Mouse (Mus musculus) kidney, embryonic 15.5 days (tissue): ENCODE measurements around the gene Gfi1b. TPM values are rescaled to one million over a fixed set of nuclear protein-coding genes. Genes with fewer than 3 reads are reported as not detected.

Experiments
- ATAC-seq: fragments of 200-750 bp; cut with Nextera tagmentation; replicated peaks from 2 replicates; pipeline ENCODE4 v1.8.0; 2017; ENCODE audit warnings: moderate TSS enrichment; ENCODE audit not compliant: low FRiP score
- H3K27ac ChIP-seq: fragments of 300-500 bp; sonication (generic); 2 replicates; pipeline ENCODE4 v1.5.1; 2015; ENCODE audit warnings: mild to moderate bottlenecking, inconsistent platforms
- H3K27me3 ChIP-seq: fragments of 300-500 bp; sonication (generic); 2 replicates; pipeline ENCODE4 v1.6.1; 2015; ENCODE audit warnings: inconsistent platforms
- H3K36me3 ChIP-seq: fragments of 300-500 bp; sonication (generic); 2 replicates; pipeline ENCODE4 v1.6.1; 2015; ENCODE audit warnings: inconsistent platforms
- H3K4me1 ChIP-seq: fragments of 300-500 bp; sonication (generic); 2 replicates; pipeline ENCODE4 v1.6.1; 2015; ENCODE audit warnings: inconsistent platforms
- H3K4me2 ChIP-seq: fragments of 300-500 bp; sonication (generic); 2 replicates; pipeline ENCODE4 v1.6.1; 2015; ENCODE audit warnings: moderate library complexity, mild to moderate bottlenecking, inconsistent platforms
- H3K4me3 ChIP-seq: fragments of 300-500 bp; sonication (generic); replicated peaks from 2 replicates; pipeline ENCODE4 v1.5.1; 2015; ENCODE audit warnings: mild to moderate bottlenecking, inconsistent platforms
- H3K9ac ChIP-seq: fragments of 300-500 bp; sonication (generic); 2 replicates; pipeline ENCODE4 v1.6.1; 2015; ENCODE audit warnings: mild to moderate bottlenecking, inconsistent platforms
- H3K9me3 ChIP-seq: fragments of 300-500 bp; sonication (generic); replicated peaks from 2 replicates; pipeline ENCODE4 v1.6.1; 2016; ENCODE audit warnings: inconsistent platforms
- WGBS: fragments of 180-500 bp; shearing (Covaris S2); methylation state at CpG from one replicate; pipeline ENCODE4 v1.1.7; 2015; ENCODE audit warnings: mixed read lengths; 5-methylcytosine and 5-hydroxymethylcytosine counted together
- microRNA-seq: library from miRNA; unstranded; fragments of <30 nt; microRNA quantifications from one replicate; pipeline ENCODE4, GENCODE M21; 2016
- polyA plus RNA-seq: library from polyadenylated mRNA; unstranded; fragments of >200 nt; fragmentation: Nextera tagmentation; extraction: Ambion mirVana; gene quantifications from 2 replicates; pipeline ENCODE4 v1.2.1, GENCODE M21; 2015

Gene Gfi1b
- polyA plus RNA-seq, 1 experiment from 2014 or later: 1.1 TPM

DNA sequence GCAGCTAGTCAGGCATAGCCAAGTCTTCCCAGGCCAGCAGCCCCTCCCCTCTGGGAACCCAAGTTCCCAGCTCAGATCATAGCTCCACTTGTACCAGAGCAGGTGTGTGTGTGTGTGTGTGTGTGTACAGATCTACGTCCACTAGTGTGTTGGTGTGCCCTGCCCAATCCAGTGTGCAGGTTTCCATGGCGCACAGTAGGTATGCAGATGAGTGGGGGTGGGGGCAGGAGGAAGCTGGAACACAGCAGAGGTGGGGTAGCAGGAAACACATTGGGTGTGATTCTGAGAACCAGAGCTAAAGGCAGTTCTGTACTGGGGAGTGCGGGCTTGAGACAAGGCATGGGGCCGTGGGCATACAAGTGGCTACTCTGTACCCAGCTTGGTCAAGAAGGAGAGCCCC is 57.4 kb downstream of the Gfi1b start:
- Histone ChIP-seq H3K9me3 (no peaks in the 10 kb centered on the region), H3K9ac (no peak overlapping the region), H3K4me3 (no peak overlapping the region), H3K4me2 (no peak overlapping the region), H3K4me1 (no peaks in the 10 kb centered on the region; the same call in 1 of the 2 replicates), H3K27me3 (no peaks in the 10 kb centered on the region), H3K36me3 (peaks cover 44% of the 10 kb centered on the region), H3K27ac (no peak overlapping the region)
- 89% methylated on average over 4 of the region's 4 CpGs for WGBS
- ATAC-seq: no peak

GRCm38 (mm10) chr2:28563830-28564229 is 58.0 kb downstream of the Gfi1b start:
- Histone ChIP-seq H3K27me3 (no peaks in the 10 kb centered on the region), H3K9me3 (no peaks in the 10 kb centered on the region), H3K4me2 (no peak overlapping the region)

DNA sequence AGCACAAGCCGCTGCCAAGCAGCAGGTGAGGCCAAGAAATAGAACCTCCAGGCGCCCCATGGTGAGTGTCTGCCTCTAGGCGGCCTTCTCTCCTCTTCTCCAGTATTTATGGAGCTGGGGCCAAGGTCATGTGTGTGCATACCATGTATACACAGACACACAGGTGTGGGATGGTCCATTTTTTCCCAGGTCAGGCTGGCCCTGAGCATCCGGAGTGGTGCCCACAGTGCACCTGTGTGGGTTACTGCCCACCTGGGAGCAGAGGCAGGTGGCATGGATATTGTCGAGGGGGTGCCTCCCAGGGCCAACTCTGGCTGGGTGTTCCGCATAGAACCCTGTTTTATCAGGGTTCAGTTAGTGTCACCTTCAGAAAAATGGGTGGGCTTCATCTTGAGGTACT is 58.5 kb downstream of the Gfi1b start, which contains the start of gene Cel:
Cel (minus strand) TSS at position 101 of the 400 bp plus-strand sequence.
- Histone ChIP-seq H3K9me3 (no peaks in the 10 kb centered on the region), H3K27ac (no peak within 1 kb of the TSS), H3K4me3 (no peak within 1 kb of the TSS), H3K4me2 (no peak within 1 kb of the TSS), H3K36me3 (peaks cover 33% of the 10 kb centered on the region), H3K4me1 (no peaks in the 10 kb centered on the region; the same call in 1 of the 2 replicates), H3K27me3 (no peaks in the 10 kb centered on the region), H3K9ac (no peak within 1 kb of the TSS)
- WGBS: 65% methylated on average over 6 of the region's 6 CpGs
- no peak for ATAC-seq

More at GRCm38 (mm10) chr2:28563830-28564229, 58.0 kb downstream of the Gfi1b start:
- Histone ChIP-seq H3K36me3 (peaks cover 38% of the 10 kb centered on the region), H3K9ac (no peak overlapping the region), H3K4me1 (no peaks in the 10 kb centered on the region; the same call in 1 of the 2 replicates), H3K27ac (no peak overlapping the region), H3K4me3 (no peak overlapping the region)
- no peak for ATAC-seq

Small RNA genes within 50 kb of the gene (microRNA-seq; reads per million reads assigned to microRNA genes)
- gene Gm22824: not detected

Other genes with a start within 250 kb of the Gfi1b start
- gene Ppp1r26, start 175.2 kb downstream of the Gfi1b start, polyA plus RNA-seq: 5.4 and 6.0 TPM in 2 replicates
- 0.52 TPM in 1 of 2 replicates, not detected in the other for gene 1700007K13Rik, start 155.7 kb downstream of the Gfi1b start, polyA plus RNA-seq
- gene Mrps2, start 153.9 kb downstream of the Gfi1b start, polyA plus RNA-seq: 62.0 and 64.0 TPM in 2 replicates
- 5.8 and 6.5 TPM in 2 replicates for gene Gbgt1, start 125.1 kb downstream of the Gfi1b start, polyA plus RNA-seq
- 10.6 and 12.6 TPM in 2 replicates for gene Gm10134, start 115.9 kb downstream of the Gfi1b start, polyA plus RNA-seq
- gene Ralgds, start 108.9 kb downstream of the Gfi1b start, polyA plus RNA-seq: 22.6 and 30.5 TPM in 2 replicates
- gene Cel, start 58.6 kb downstream of the Gfi1b start, polyA plus RNA-seq: 0.34 TPM in 1 of 2 replicates, not detected in the other
- gene Gtf3c5, start 38.2 kb downstream of the Gfi1b start, polyA plus RNA-seq: 44.3 and 48.8 TPM in 2 replicates
- gene Tsc1, start 19.2 kb upstream of the Gfi1b start, polyA plus RNA-seq: 18.4 and 22.9 TPM in 2 replicates
- gene Spaca9, start 77.7 kb upstream of the Gfi1b start, polyA plus RNA-seq: 2.7 and 3.0 TPM in 2 replicates
- 0.99 and 1.0 TPM in 2 replicates for gene Ak8, start 78.2 kb upstream of the Gfi1b start, polyA plus RNA-seq
- 15.5 and 16.5 TPM in 2 replicates for gene Gtf3c4, start 218.4 kb upstream of the Gfi1b start, polyA plus RNA-seq
- 14.9 and 15.6 TPM in 2 replicates for gene Ddx31, start 218.4 kb upstream of the Gfi1b start, polyA plus RNA-seq